Mouse (Mus musculus): Measurements from ENCODE around the gene Syt12.

DNA sequence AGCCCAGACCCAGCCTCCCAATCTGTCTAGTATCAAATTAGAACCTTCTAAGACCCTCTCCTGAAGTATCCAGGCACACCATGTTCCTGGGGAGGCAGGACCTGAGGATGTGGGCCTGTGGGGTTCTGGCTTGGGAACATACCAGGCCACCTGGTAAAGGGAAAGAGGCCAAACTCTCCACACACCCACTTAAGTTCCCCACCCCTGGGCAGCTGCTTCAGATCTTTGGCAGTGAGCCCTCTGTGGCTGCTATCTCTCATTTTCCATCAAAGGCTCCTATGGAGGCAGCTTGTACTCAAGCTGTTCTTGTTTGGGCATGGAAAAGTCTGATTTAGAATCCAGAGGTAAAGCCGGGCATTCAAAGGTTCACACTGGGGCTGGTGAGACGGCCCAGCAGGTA lies 10.6 kb upstream of the Syt12 start:
- TF ChIP-seq POLR2A (IDR thresholded peaks at IDR 0.05; ENCODE audit: low read depth, low read length), result no peak
- no peak for TF ChIP-seq CTCF (IDR thresholded peaks at IDR 0.05; ENCODE audit: borderline replicate concordance, insufficient read depth, low read length)
